15 mouse cellular contexts compared by ENCODE assay signal in genomic region chr5:112481946-112482410, GRCm38 (mm10). TPM values are rescaled to one million over a fixed set of nuclear protein-coding genes. Genes with fewer than 3 reads are reported as not detected.
DNase-seq lines count a peak whose midpoint lies in the region; ATAC-seq and TF ChIP-seq lines count a peak whose summit lies in the region.
"Had no signal": no experiment of that assay in that cellular context is flagged by ENCODE, and none has a peak within 500 bp of the region (broad histone marks: within the 10 kb centered on the region; RNA-seq: fewer than 3 reads in every experiment).

No protein-coding gene starts in this region.

- peak overlapping the region; percentile 7; the same call in 1 of the 2 replicates for H3K4me2 ChIP-seq in embryonic facial prominence, embryonic 13.5 days
- H3K4me2 ChIP-seq in hindbrain, embryonic 12.5 days (replicated peaks): peak overlapping the region; percentile 38
- H3K4me2 ChIP-seq in midbrain, embryonic 15.5 days: peak overlapping the region; percentile 8
- H3K4me2 ChIP-seq: lung, embryonic 14.5 days had no signal

- no peaks in the 10 kb centered on the region for H3K9me3 ChIP-seq in embryonic facial prominence, embryonic 13.5 days
- H3K9me3 ChIP-seq in hindbrain, embryonic 12.5 days (replicated peaks): no peaks in the 10 kb centered on the region
- H3K9me3 ChIP-seq in midbrain, embryonic 15.5 days: no peaks in the 10 kb centered on the region
- H3K9me3 ChIP-seq in heart, embryonic 10.5 days: no peaks in the 10 kb centered on the region

- peaks cover 14% of the 10 kb centered on the region; the same call in 1 of the 2 replicates for H3K4me1 ChIP-seq in embryonic facial prominence, embryonic 13.5 days
- peaks cover 54% of the 10 kb centered on the region for H3K4me1 ChIP-seq in hindbrain, embryonic 12.5 days
- peaks cover 55% of the 10 kb centered on the region for H3K4me1 ChIP-seq in midbrain, embryonic 15.5 days
- H3K4me1 ChIP-seq in heart, embryonic 10.5 days: peaks cover 37% of the 10 kb centered on the region

- ATAC-seq in embryonic facial prominence, embryonic 13.5 days (ENCODE audit: insufficient number of reproducible peaks, insufficient read depth, low FRiP score, low TSS enrichment, low read depth): no peak
- ATAC-seq in hindbrain, embryonic 12.5 days (ENCODE audit: low FRiP score): peak; percentile 62
- peak; percentile 75 for ATAC-seq in midbrain, embryonic 15.5 days (replicated peaks)

- WGBS in embryonic facial prominence, embryonic 13.5 days: 11% methylated on average over 19 of the region's 19 CpGs
- 15% methylated on average over 19 of the region's 19 CpGs for WGBS in hindbrain, embryonic 12.5 days
- 4% methylated on average over 19 of the region's 19 CpGs for WGBS in midbrain, embryonic 15.5 days
- WGBS in heart, embryonic 10.5 days: 38% methylated on average over 19 of the region's 19 CpGs

- H3K27me3 ChIP-seq in embryonic facial prominence, embryonic 13.5 days: peaks cover 59% of the 10 kb centered on the region
- H3K27me3 ChIP-seq in hindbrain, embryonic 12.5 days: no peaks in the 10 kb centered on the region; the same call in 1 of the 2 replicates
- H3K27me3 ChIP-seq in midbrain, embryonic 15.5 days (replicated peaks): no peaks in the 10 kb centered on the region
- H3K27me3 ChIP-seq in heart, embryonic 10.5 days (ENCODE audit: insufficient read depth, poor library complexity, severe bottlenecking): peaks cover 78% of the 10 kb centered on the region

- H3K36me3 ChIP-seq in embryonic facial prominence, embryonic 13.5 days: no peaks in the 10 kb centered on the region
- H3K36me3 ChIP-seq in hindbrain, embryonic 12.5 days: no peaks in the 10 kb centered on the region
- no peaks in the 10 kb centered on the region for H3K36me3 ChIP-seq in midbrain, embryonic 15.5 days (replicated peaks)
- no peaks in the 10 kb centered on the region for H3K36me3 ChIP-seq in heart, embryonic 10.5 days

- no peak overlapping the region for H3K9ac ChIP-seq in embryonic facial prominence, embryonic 13.5 days
- 0 out of 2 replicates have a peak overlapping the region, but pooled peaks have one; percentile 29 for H3K9ac ChIP-seq in hindbrain, embryonic 12.5 days
- no peak overlapping the region for H3K9ac ChIP-seq in midbrain, embryonic 15.5 days
- H3K9ac ChIP-seq: lung, embryonic 14.5 days had no signal

- no peak for TF ChIP-seq CTCF in left cerebral cortex, adult 2 months (IDR thresholded peaks at IDR 0.05)

- intact Hi-C loops in left cerebral cortex, adult 2 months (cut with DNase I): no loop called here

- no peak overlapping the region for H3K27ac ChIP-seq in embryonic facial prominence, embryonic 13.5 days
- peak overlapping the region; percentile 72 for H3K27ac ChIP-seq in hindbrain, embryonic 12.5 days
- peak overlapping the region; percentile 46 for H3K27ac ChIP-seq in midbrain, embryonic 15.5 days
- H3K27ac ChIP-seq in heart, embryonic 10.5 days: no peak overlapping the region
- no peak overlapping the region for H3K27ac ChIP-seq in left cerebral cortex, adult 2 months

- H3K4me3 ChIP-seq in embryonic facial prominence, embryonic 13.5 days: no peak overlapping the region
- no peak overlapping the region for H3K4me3 ChIP-seq in hindbrain, embryonic 12.5 days
- no peak overlapping the region for H3K4me3 ChIP-seq in midbrain, embryonic 15.5 days
- H3K4me3 ChIP-seq in heart, embryonic 10.5 days: no peak overlapping the region
- no peak overlapping the region for H3K4me3 ChIP-seq in left cerebral cortex, adult 2 months

- DNase-seq in embryo, embryonic 10.5 days (ENCODE audit: low spot score): peak; percentile 42
- DNase-seq in heart, embryonic 10.5 days (ENCODE audit: low spot score): no peak
- no peak for DNase-seq in left cerebral cortex, adult 2 months (ENCODE audit: extremely low spot score in 1 of 2, low spot score in 2 of 2)
- no peak for DNase-seq in testis, postnatal 10 days (ENCODE audit: low spot score)
- DNase-seq: adrenal gland, postnatal 36 days; cerebellum, postnatal 14 days; heart, adult 18-20 months; lung, embryonic 14.5 days; right cerebral cortex, adult 18-20 months; thymus, postnatal 36 days had no signal

RNA-seq across cellular contexts. Expression of gene Gm6588, which starts 32.8 kb away (rescaled TPM):
- 0.08 and 0.15 TPM in 2 replicates for polyA plus RNA-seq in embryonic facial prominence, embryonic 13.5 days (2015; fragmentation: Nextera tagmentation; extraction: Ambion mirVana)
- polyA plus RNA-seq in hindbrain, embryonic 12.5 days (2016; fragmentation: Nextera tagmentation; extraction: Ambion mirVana): 0.37 and 0.64 TPM in 2 replicates
- 1.3 and 1.5 TPM in 2 replicates for polyA plus RNA-seq in midbrain, embryonic 15.5 days (2015; fragmentation: Nextera tagmentation; extraction: Ambion mirVana)
- 0.11 TPM in 1 of 2 replicates, not detected in the other for polyA plus RNA-seq in heart, embryonic 10.5 days (2016; fragmentation: Nextera tagmentation; extraction: Ambion mirVana)
- not detected for total RNA-seq in left cerebral cortex, adult 2 months (2021)
- total RNA-seq: adrenal gland, postnatal 36 days; heart, adult 18-20 months; layer of hippocampus, adult 18-20 months; left cerebral cortex, postnatal 36 days had no signal
- polyA plus RNA-seq: lung, embryonic 14.5 days had no signal

Comparison
In these comparisons a context has a peak if more than half of its experiments do, and no peak if none do; other contexts are left out.
1. H3K27ac ChIP-seq: peak in hindbrain, embryonic 12.5 days (single experiment) and midbrain, embryonic 15.5 days (single experiment); none in embryonic facial prominence, embryonic 13.5 days (single experiment), heart, embryonic 10.5 days (single experiment) and left cerebral cortex, adult 2 months (single experiment).
2. Peak in every context shown above with its lines, with median percentiles within 50 percentile points of each other: H3K4me2 ChIP-seq.